Mouse (Mus musculus) ES-E14 (cell line): ENCODE data around the gene Zfp423.

Experiments used
- CHD2 ChIP-seq: IDR thresholded peaks from 2 replicates; pipeline ENCODE4 v1.6.1; 2014; ENCODE audit warnings: mild to moderate bottlenecking, low read depth, low read length, inconsistent platforms
- MAFK ChIP-seq: IDR thresholded peaks from 2 replicates; pipeline ENCODE4 v1.6.1; 2014; ENCODE audit warnings: mild to moderate bottlenecking, low read depth, low read length, inconsistent platforms; ENCODE audit not compliant: insufficient read depth
- ZC3H11A ChIP-seq: IDR thresholded peaks from 2 replicates; pipeline ENCODE4 v1.6.1; 2012; ENCODE audit warnings: low read depth, mild to moderate bottlenecking, inconsistent platforms, low read length, borderline replicate concordance
- ZNF384 ChIP-seq: IDR thresholded peaks from 2 replicates; pipeline ENCODE4 v1.6.1; 2012; ENCODE audit warnings: low read depth, low read length, inconsistent platforms

DNA sequence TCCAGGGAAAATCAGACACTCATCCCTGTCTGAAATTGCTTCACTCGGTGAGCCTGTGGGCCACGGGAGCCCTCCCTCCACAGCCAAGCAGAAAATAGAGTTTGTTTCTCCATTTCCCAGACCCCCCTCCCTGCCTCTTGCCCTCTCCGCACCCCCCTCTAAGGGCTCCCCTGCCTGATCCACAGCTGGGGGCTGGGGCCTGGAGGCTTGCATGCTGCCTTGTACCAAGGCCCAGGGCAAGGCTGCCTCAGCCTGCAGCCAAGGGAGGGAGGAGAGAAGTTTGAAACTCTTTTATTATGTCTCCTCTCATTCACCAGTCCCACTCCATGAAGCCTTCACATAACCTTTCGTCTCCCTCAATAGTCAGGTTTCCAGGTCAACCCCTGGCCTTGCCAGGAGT, 224.5 kb downstream of the Zfp423 start:
- no peak for TF ChIP-seq MAFK
- TF ChIP-seq CHD2: no peak
- TF ChIP-seq ZC3H11A: no peak
- no peak for TF ChIP-seq ZNF384
